Mouse (Mus musculus) CH12.LX (cell line): ENCODE measurements around the gene 1700069L16Rik.

Experiments used
- BHLHE40 ChIP-seq: IDR thresholded peaks from 2 replicates; pipeline ENCODE4 v1.6.1; 2011; ENCODE audit warnings: mild to moderate bottlenecking, low read depth, low read length, improper control_type of control experiment
- CHD1 ChIP-seq: IDR thresholded peaks from 2 replicates; pipeline ENCODE4 v1.6.1; 2012; ENCODE audit warnings: low read depth, low read length, improper control_type of control experiment, inconsistent platforms
- CTCF ChIP-seq, 2 experiments: IDR thresholded peaks in 1 of 2; conservative IDR thresholded peaks in 1 of 2; 2 replicates each; pipeline ENCODE4 v1.5.1; 2011 to 2012; ENCODE audit warnings: low read depth in 2 of 2, low read length in 2 of 2, improper control_type of control experiment in 1 of 2, inconsistent platforms in 1 of 2, mild to moderate bottlenecking in 1 of 2, moderate library complexity in 1 of 2
- JUN ChIP-seq: IDR thresholded peaks from 2 replicates; pipeline ENCODE4 v1.6.1; 2011; ENCODE audit warnings: low read depth, mild to moderate bottlenecking, low read length, improper control_type of control experiment, moderate library complexity; ENCODE audit not compliant: insufficient read depth
- MAFK ChIP-seq: IDR thresholded peaks from 2 replicates; pipeline ENCODE4 v1.6.1; 2011; ENCODE audit warnings: low read length, improper control_type of control experiment; ENCODE audit not compliant: insufficient replicate concordance
- MEF2A ChIP-seq: IDR thresholded peaks from 2 replicates; pipeline ENCODE4 v1.6.1; 2014; ENCODE audit warnings: low read depth, mild to moderate bottlenecking, inconsistent platforms, low read length, improper control_type of control experiment, borderline replicate concordance
- NELFE ChIP-seq: IDR thresholded peaks from 2 replicates; pipeline ENCODE4 v1.6.1; 2011; ENCODE audit warnings: low read depth, low read length, improper control_type of control experiment
- PAX5 ChIP-seq: IDR thresholded peaks from 2 replicates; pipeline ENCODE4 v1.6.1; 2012; ENCODE audit warnings: low read length, inconsistent platforms, mixed read lengths
- POLR2A ChIP-seq: IDR thresholded peaks from 2 replicates; pipeline ENCODE4 v1.6.1; 2011; ENCODE audit warnings: low read depth, mild to moderate bottlenecking, improper control_type of control experiment, low read length
- RAD21 ChIP-seq: IDR thresholded peaks from 2 replicates; pipeline ENCODE4 v1.6.1; 2011; ENCODE audit warnings: low read depth, mild to moderate bottlenecking, low read length, improper control_type of control experiment, moderate library complexity
- UBTF ChIP-seq: IDR thresholded peaks from 2 replicates; pipeline ENCODE4 v1.6.1; 2012; ENCODE audit warnings: low read depth, mild to moderate bottlenecking, inconsistent platforms, low read length, improper control_type of control experiment, moderate library complexity
- USF1 ChIP-seq: IDR thresholded peaks from 2 replicates; pipeline ENCODE4 v1.6.1; 2014; ENCODE audit warnings: low read depth, mild to moderate bottlenecking, inconsistent platforms, low read length, improper control_type of control experiment
- ZC3H11A ChIP-seq: IDR thresholded peaks from 2 replicates; pipeline ENCODE4 v1.6.1; 2012; ENCODE audit warnings: low read depth, mild to moderate bottlenecking, inconsistent platforms, low read length, improper control_type of control experiment
- ZNF384 ChIP-seq: IDR thresholded peaks from 2 replicates; pipeline ENCODE4 v1.6.1; 2012; ENCODE audit warnings: low read depth, low read length, improper control_type of control experiment, inconsistent platforms

GRCm38 (mm10) chr5:113736113-113736502 lies 11.5 kb upstream of the 1700069L16Rik start:
- no peak for TF ChIP-seq POLR2A
- TF ChIP-seq CTCF (conservative IDR thresholded peaks at IDR 0.05 in 1 of 2, IDR thresholded peaks at IDR 0.05 in 1 of 2; ENCODE audit: low read depth in 2 of 2, low read length in 2 of 2), result no peak
- TF ChIP-seq BHLHE40, result no peak
- TF ChIP-seq PAX5, result no peak
- no peak for TF ChIP-seq NELFE
- TF ChIP-seq USF1, result no peak
- no peak for TF ChIP-seq RAD21
- TF ChIP-seq MEF2A, result no peak
- TF ChIP-seq UBTF, result no peak
- no peak for TF ChIP-seq MAFK
- TF ChIP-seq ZNF384, result no peak
- TF ChIP-seq JUN, result no peak
- no peak for TF ChIP-seq ZC3H11A
- no peak for TF ChIP-seq CHD1
